Mouse (Mus musculus) monocyte, adult 59 days (primary cell): ENCODE measurements around the gene Sigirr. TPM values are rescaled to one million over a fixed set of nuclear protein-coding genes. Genes with fewer than 3 reads are reported as not detected.

Experiments used
- total RNA-seq, 2 experiments: library from RNA; stranded (reverse); gene quantifications; one replicate each; pipeline ENCODE4 v1.2.4; 2023

Gene Sigirr
- total RNA-seq = 1 to 10 TPM; 3.8 to 9.0 TPM

DNA sequence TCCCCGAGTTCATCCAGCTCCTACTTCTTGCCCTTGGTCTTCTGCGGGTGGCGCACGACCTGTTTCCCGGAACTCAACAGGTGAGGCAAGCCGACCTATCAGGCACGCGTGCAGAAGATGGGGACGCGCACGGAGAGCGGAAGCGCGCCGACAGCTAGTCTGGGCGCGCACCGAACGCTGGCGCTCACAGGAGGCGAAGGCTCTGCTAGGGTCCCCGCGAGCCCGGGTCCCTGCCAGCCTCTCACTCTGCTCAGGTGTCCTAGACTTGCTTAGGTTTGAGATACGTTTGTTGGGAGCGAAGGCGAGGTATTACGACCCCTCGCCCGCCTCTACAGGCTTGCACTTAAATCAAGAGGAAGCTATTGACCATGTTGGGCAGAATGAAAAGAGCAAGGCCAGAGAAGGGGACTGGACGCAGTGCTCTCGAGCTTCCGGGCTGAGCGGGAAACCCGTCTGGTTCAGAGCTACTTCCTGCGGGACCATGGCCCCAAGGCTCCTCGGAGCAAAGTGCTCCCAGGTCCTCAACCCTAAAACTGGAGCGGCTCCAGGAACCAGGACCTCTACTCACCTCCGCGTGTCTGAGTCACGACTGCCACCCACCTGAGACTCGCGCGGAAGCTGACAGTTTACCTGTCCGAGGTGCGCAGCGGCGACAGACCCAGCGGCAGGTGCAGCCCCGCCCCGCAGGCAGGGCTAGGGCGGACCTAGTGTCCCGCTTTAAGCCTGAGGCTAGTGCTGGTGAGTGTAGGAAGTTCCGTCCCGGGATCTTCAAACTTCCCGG is at the start of gene Sigirr:
Gene Sigirr, minus strand, starts transcription at position 662 of the 781 bp plus-strand sequence.

DNA sequence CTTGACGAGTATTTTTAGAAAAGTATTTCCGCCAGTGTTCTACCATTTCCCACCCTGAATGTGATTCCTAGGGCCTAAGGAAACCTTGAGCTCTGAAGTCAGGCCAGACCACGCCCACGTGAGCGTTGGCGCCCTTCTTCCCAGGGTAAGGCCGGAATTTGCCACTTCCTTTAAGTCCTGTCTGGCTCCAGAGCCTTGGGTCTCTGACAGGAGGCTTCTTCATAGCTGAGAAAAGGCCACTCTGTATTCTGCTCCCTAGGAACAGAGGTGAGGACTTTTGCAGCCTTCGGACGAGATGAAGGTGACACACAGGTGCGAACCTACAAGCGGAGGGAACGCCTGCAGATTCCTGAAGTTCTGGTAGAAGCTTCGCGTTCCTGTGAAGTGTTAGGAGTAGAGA is 21.9 kb upstream of the Sigirr start, which contains the start of gene Ptdss2:
Gene Ptdss2, plus strand, starts transcription at position 138 of the 400 bp plus-strand sequence.

DNA sequence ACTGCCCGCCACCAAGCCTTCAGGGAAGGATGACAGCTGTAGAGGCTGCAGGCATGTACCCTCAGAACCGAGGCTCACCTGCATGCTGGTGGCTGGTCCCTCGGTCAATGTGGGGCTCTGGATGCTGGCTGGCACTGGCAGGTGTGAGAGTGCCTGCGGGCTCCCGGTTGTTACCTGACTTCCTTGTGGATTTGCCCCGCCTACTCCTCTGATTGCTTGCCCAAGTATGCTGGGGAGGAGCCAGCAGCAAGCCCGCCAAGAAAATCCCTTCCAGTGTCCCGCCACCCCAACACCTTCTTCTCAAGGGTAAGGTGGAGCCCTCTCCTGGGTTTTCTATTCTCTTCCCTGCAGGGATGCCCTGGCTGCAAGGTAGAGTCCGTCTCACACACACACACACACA is 17.3 kb upstream of the Sigirr start, which contains the start of gene Ano9:
Gene Ano9, minus strand, starts transcription at position 171 of the 400 bp plus-strand sequence.

DNA sequence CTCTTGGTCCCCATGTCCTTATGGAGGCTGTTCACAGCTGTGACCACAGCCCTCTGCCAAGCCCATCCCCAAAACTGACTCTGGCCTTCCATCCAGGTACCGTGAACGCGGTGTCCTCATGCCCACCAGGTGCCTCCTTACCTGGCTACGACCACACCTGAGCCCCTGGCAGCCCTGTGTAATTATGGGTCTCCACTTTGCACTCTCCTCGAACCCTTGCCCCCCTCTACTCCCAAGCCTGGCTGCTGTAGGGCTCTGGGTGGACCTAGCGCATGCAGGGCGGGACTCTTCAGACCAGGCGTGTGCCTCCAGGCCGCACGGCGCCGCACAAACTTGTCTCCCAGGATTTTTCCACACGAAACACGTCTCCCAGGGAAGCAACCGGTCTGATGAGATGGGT is 22.5 kb downstream of the Sigirr start, which contains the start of gene Pkp3:
Gene Pkp3, plus strand, starts transcription at position 378 of the 400 bp plus-strand sequence.

DNA sequence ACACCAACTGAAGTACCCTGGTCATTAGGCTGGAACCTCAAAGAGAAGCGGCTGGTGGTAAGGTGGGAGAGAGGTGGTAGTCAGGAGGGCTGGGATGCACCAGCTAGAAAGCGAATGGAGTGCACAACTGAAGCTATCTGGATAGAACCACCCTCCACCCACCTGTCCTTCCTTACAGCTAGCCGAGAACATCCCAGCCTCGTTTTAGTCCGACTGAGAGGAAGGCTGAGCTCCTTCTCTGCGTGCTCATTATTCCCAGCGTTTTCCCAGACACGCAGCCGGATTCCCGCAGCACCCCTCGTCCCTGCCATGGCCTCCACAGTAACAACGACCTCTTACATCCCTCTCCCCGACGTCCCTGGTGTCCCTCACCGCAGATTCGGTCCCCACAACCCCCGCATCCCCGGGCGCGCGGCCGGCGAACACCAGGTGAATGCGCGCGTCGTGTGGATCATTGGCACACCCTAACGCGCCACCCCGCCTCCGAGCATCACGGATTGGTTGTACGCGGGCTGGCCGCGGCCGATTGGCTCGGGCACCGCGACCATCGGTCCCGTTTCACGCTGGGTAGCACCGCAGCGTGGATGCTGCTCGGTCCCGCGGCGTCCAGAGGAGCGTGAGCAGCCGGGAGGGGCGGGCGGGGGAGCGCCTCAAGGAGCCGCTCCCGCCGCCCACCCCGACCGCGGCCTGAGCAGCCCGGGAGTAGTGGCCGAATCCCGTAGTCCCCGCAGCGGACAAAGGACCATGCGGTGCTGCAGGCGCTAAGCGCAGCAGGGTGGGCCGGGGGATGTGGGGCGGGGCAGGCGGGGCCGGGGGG is 39.7 kb downstream of the Sigirr start, which contains the start of gene B4galnt4:
Gene B4galnt4, plus strand, starts transcription at position 679 of the 817 bp plus-strand sequence.

Other genes with a start within 250 kb of the Sigirr start
- gene Gm45785, start 244.2 kb downstream of the Sigirr start, total RNA-seq = not detected
- gene Ric8a, start 243.6 kb downstream of the Sigirr start, total RNA-seq = 100 to 1,000 TPM in 1 of 2 experiments, 10 to 100 TPM in 1; 99.0 to 111 TPM
- gene Bet1l, start 243.0 kb downstream of the Sigirr start, total RNA-seq = 10 to 100 TPM; 20.9 to 27.1 TPM
- gene Psmd13, start 218.6 kb downstream of the Sigirr start, total RNA-seq = 10 to 100 TPM; 75.0 to 81.5 TPM
- 10 to 100 TPM; 11.4 to 16.2 TPM for gene Sirt3, start 218.3 kb downstream of the Sigirr start, total RNA-seq
- gene Cox8b, start 200.1 kb downstream of the Sigirr start, total RNA-seq = not detected
- not detected for gene Nlrp6, start 179.7 kb downstream of the Sigirr start, total RNA-seq
- 10 to 100 TPM; 21.1 to 25.3 TPM for gene Pgghg, start 159.2 kb downstream of the Sigirr start, total RNA-seq
- gene Ifitm5, start 150.3 kb downstream of the Sigirr start, total RNA-seq = 1 to 10 TPM; 3.9 to 6.1 TPM
- gene Gm45717, start 144.6 kb downstream of the Sigirr start, total RNA-seq = not detected
- 1,000 to 10,000 TPM; 1,104 to 1,118 TPM for gene Ifitm2, start 144.6 kb downstream of the Sigirr start, total RNA-seq
- gene Ifitm1, start 133.4 kb downstream of the Sigirr start, total RNA-seq = 10 to 100 TPM; 85.9 to 92.5 TPM
- gene Ifitm3, start 89.8 kb downstream of the Sigirr start, total RNA-seq = 1,000 to 10,000 TPM; 1,975 to 2,125 TPM
- 100 to 1,000 TPM; 424 to 464 TPM for gene Ifitm6, start 82.6 kb downstream of the Sigirr start, total RNA-seq
- not detected for gene Gm17387, start 71.4 kb downstream of the Sigirr start, total RNA-seq
- gene B4galnt4, start 39.5 kb downstream of the Sigirr start, total RNA-seq = under 1 TPM in 1 of 2 experiments, not detected in 1; 0.27 TPM
- 1 to 10 TPM; 5.5 to 7.9 TPM for gene Pkp3, start 22.4 kb downstream of the Sigirr start, total RNA-seq
- gene Ano9, start 17.2 kb upstream of the Sigirr start, total RNA-seq = not detected
- 1 to 10 TPM; 6.3 to 8.8 TPM for gene Ptdss2, start 21.8 kb upstream of the Sigirr start, total RNA-seq
- gene Rnh1, start 72.3 kb upstream of the Sigirr start, total RNA-seq = 100 to 1,000 TPM; 144 to 160 TPM
- gene Hras, start 93.4 kb upstream of the Sigirr start, total RNA-seq = 10 to 100 TPM; 24.5 to 27.3 TPM
- gene Lrrc56, start 93.6 kb upstream of the Sigirr start, total RNA-seq = 1 to 10 TPM; 5.6 to 6.2 TPM
- not detected for gene Lmntd2, start 113.5 kb upstream of the Sigirr start, total RNA-seq
- 1 to 10 TPM; 1.8 to 2.8 TPM for gene Rassf7, start 115.3 kb upstream of the Sigirr start, total RNA-seq
- 100 to 1,000 TPM; 109 to 116 TPM for gene Phrf1, start 128.2 kb upstream of the Sigirr start, total RNA-seq
- gene Irf7, start 165.9 kb upstream of the Sigirr start, total RNA-seq = 100 to 1,000 TPM; 105 to 145 TPM
- not detected for gene Cdhr5, start 176.2 kb upstream of the Sigirr start, total RNA-seq
- gene Sct, start 178.6 kb upstream of the Sigirr start, total RNA-seq = not detected
- gene Drd4, start 191.4 kb upstream of the Sigirr start, total RNA-seq = not detected
- gene Deaf1, start 227.1 kb upstream of the Sigirr start, total RNA-seq = 10 to 100 TPM; 30.2 to 30.5 TPM
- 1 to 10 TPM; 5.4 to 7.1 TPM for gene Tmem80, start 227.2 kb upstream of the Sigirr start, total RNA-seq
- not detected for gene Eps8l2, start 238.3 kb upstream of the Sigirr start, total RNA-seq